In genomic region chr16:33127052-33127451, GRCm38 (mm10) we compare ENCODE assay signal across 29 mouse cellular contexts. TPM values are rescaled to one million over a fixed set of nuclear protein-coding genes. Genes with fewer than 3 reads are reported as not detected.
DNase-seq lines count a peak whose midpoint lies in the region; ATAC-seq and TF ChIP-seq lines count a peak whose summit lies in the region.
"Had no signal": no experiment of that assay in that cellular context is flagged by ENCODE, and none has a peak within 500 bp of the region (broad histone marks: within the 10 kb centered on the region; RNA-seq: fewer than 3 reads in every experiment).

No protein-coding gene starts in this region.

- DNase-seq in gastrocnemius, postnatal 14 days, result peak; percentile 22
- DNase-seq in gastrocnemius, postnatal 36 days, result no peak
- DNase-seq in midbrain, postnatal 0 days (ENCODE audit: low spot score), result peak; percentile 54
- peak; percentile 73 for DNase-seq in limb, embryonic 14.5 days (ENCODE audit: low spot score)
- no peak for DNase-seq in stomach, postnatal 0 days (ENCODE audit: low spot score)
- no peak for DNase-seq in layer of hippocampus, adult 8-10 months (ENCODE audit: low spot score in 2 of 2)
- DNase-seq in hindbrain, embryonic 14.5 days (ENCODE audit: low spot score), result no peak
- DNase-seq: adrenal gland, adult 8-10 months; B cell, adult 2 months; cerebellum, adult 2 months; cerebellum, postnatal 36 days; embryo, embryonic 11 days; forebrain, postnatal 0 days; gastrocnemius, postnatal 25 days; heart, adult 2 months; kidney, adult 2 months; liver; right cerebral cortex, adult 18-20 months; right cerebral cortex, postnatal 4 days; thymus, postnatal 14 days had no signal

- no peak overlapping the region for H3K27ac ChIP-seq in midbrain, postnatal 0 days (ENCODE audit: low read depth, low read length)
- H3K27ac ChIP-seq in midbrain, embryonic 15.5 days, result no peak overlapping the region
- no peak overlapping the region for H3K27ac ChIP-seq in limb, embryonic 14.5 days (replicated peaks; ENCODE audit: low read depth, low read length)
- no peak overlapping the region for H3K27ac ChIP-seq in stomach, postnatal 0 days (replicated peaks)
- H3K27ac ChIP-seq in hindbrain, embryonic 14.5 days, result no peak overlapping the region
- H3K27ac ChIP-seq: forebrain, embryonic 10.5 days; heart, adult 2 months; hindbrain, embryonic 15.5 days; kidney, postnatal 0 days; liver, embryonic 15.5 days; midbrain, embryonic 10.5 days; neural tube, embryonic 15.5 days had no signal

- TF ChIP-seq EP300 in stomach, postnatal 0 days (optimal IDR thresholded peaks at IDR 0.05), result no peak

- no peak overlapping the region for H3K4me3 ChIP-seq in midbrain, postnatal 0 days (ENCODE audit: low read depth, low read length)
- no peak overlapping the region for H3K4me3 ChIP-seq in midbrain, embryonic 15.5 days
- no peak overlapping the region for H3K4me3 ChIP-seq in limb, embryonic 14.5 days (replicated peaks; ENCODE audit: low read length)
- H3K4me3 ChIP-seq in stomach, postnatal 0 days (ENCODE audit: low read depth, low read length), result no peak overlapping the region
- H3K4me3 ChIP-seq in hindbrain, embryonic 14.5 days (replicated peaks; ENCODE audit: low read length), result no peak overlapping the region
- H3K4me3 ChIP-seq: forebrain, embryonic 10.5 days; heart, adult 2 months; heart, embryonic 13.5 days; hindbrain, embryonic 15.5 days; liver, embryonic 15.5 days; midbrain, embryonic 10.5 days; neural tube, embryonic 15.5 days had no signal

- H3K9ac ChIP-seq in midbrain, postnatal 0 days (replicated peaks; ENCODE audit: low read length, poor library complexity, severe bottlenecking), result no peak overlapping the region
- H3K9ac ChIP-seq in midbrain, embryonic 15.5 days, result no peak overlapping the region
- H3K9ac ChIP-seq in limb, embryonic 14.5 days (ENCODE audit: low read depth, low read length, severe bottlenecking), result no peak overlapping the region
- no peak overlapping the region for H3K9ac ChIP-seq in stomach, postnatal 0 days (ENCODE audit: low read length)
- H3K9ac ChIP-seq in hindbrain, embryonic 14.5 days, result no peak overlapping the region
- H3K9ac ChIP-seq: forebrain, postnatal 0 days; heart, embryonic 13.5 days; hindbrain, embryonic 15.5 days; liver, embryonic 15.5 days; neural tube, embryonic 15.5 days had no signal

- H3K4me2 ChIP-seq in midbrain, postnatal 0 days (ENCODE audit: low read depth, low read length, poor library complexity, severe bottlenecking), result no peak overlapping the region
- no peak overlapping the region for H3K4me2 ChIP-seq in midbrain, embryonic 15.5 days
- no peak overlapping the region for H3K4me2 ChIP-seq in limb, embryonic 14.5 days (replicated peaks; ENCODE audit: low read depth, low read length, severe bottlenecking)
- H3K4me2 ChIP-seq in stomach, postnatal 0 days (replicated peaks; ENCODE audit: low read depth), result no peak overlapping the region
- no peak overlapping the region for H3K4me2 ChIP-seq in hindbrain, embryonic 14.5 days (replicated peaks)
- H3K4me2 ChIP-seq: heart, embryonic 13.5 days; hindbrain, embryonic 15.5 days; liver, embryonic 15.5 days; neural tube, embryonic 15.5 days had no signal

- no peak for TF ChIP-seq CTCF in midbrain, postnatal 0 days (IDR thresholded peaks at IDR 0.05)
- TF ChIP-seq CTCF in stomach, postnatal 0 days (IDR thresholded peaks at IDR 0.05; ENCODE audit: low read depth), result no peak

- TF ChIP-seq POLR2A in limb, embryonic 14.5 days (IDR thresholded peaks at IDR 0.05; ENCODE audit: borderline replicate concordance, extremely low read depth, insufficient read depth, insufficient read length), result no peak

- intact Hi-C loops in gastrocnemius, postnatal 14 days (cut with DNase I; ENCODE audit: low total_unique reads), result no loop called here
- intact Hi-C loops in gastrocnemius, postnatal 36 days (cut with DNase I), result no loop called here

- no peaks in the 10 kb centered on the region for H3K4me1 ChIP-seq in midbrain, postnatal 0 days (ENCODE audit: insufficient read depth, low read length)
- H3K4me1 ChIP-seq in midbrain, embryonic 15.5 days, result no peaks in the 10 kb centered on the region
- H3K4me1 ChIP-seq in limb, embryonic 14.5 days (ENCODE audit: control insufficient read depth, insufficient read depth, low read length), result peaks cover 13% of the 10 kb centered on the region
- no peaks in the 10 kb centered on the region; the same call in 1 of the 2 replicates for H3K4me1 ChIP-seq in stomach, postnatal 0 days (replicated peaks; ENCODE audit: control insufficient read depth, insufficient read depth)
- no peaks in the 10 kb centered on the region for H3K4me1 ChIP-seq in hindbrain, embryonic 14.5 days (replicated peaks; ENCODE audit: control insufficient read depth, insufficient read depth, low read length)
- H3K4me1 ChIP-seq: liver, embryonic 15.5 days; midbrain, embryonic 10.5 days; neural tube, embryonic 15.5 days had no signal

- ATAC-seq in midbrain, postnatal 0 days (ENCODE audit: low FRiP score), result no peak
- ATAC-seq in midbrain, embryonic 15.5 days (replicated peaks), result no peak
- peak; percentile 84 for ATAC-seq in limb, embryonic 14.5 days (ENCODE audit: low FRiP score, low read depth)
- peak; percentile 63 for ATAC-seq in stomach, postnatal 0 days (ENCODE audit: low FRiP score, low TSS enrichment)
- no peak for ATAC-seq in hindbrain, embryonic 14.5 days (ENCODE audit: low FRiP score)
- ATAC-seq: activated CD4-positive, CD25-positive, alpha-beta regulatory T cell, adult 4 months; forebrain, postnatal 0 days had no signal

- WGBS in midbrain, postnatal 0 days, result 68% methylated on average over 6 of the region's 6 CpGs
- WGBS in midbrain, embryonic 15.5 days, result 82% methylated on average over 6 of the region's 6 CpGs
- WGBS in limb, embryonic 14.5 days, result 61% methylated on average over 6 of the region's 6 CpGs
- 54% methylated on average over 6 of the region's 6 CpGs for WGBS in stomach, postnatal 0 days
- WGBS in hindbrain, embryonic 14.5 days, result 71% methylated on average over 6 of the region's 6 CpGs

- H3K9me3 ChIP-seq in midbrain, postnatal 0 days (ENCODE audit: low read length), result no peaks in the 10 kb centered on the region
- no peaks in the 10 kb centered on the region for H3K9me3 ChIP-seq in midbrain, embryonic 15.5 days
- H3K9me3 ChIP-seq in limb, embryonic 14.5 days (ENCODE audit: control insufficient read depth, low read length), result no peaks in the 10 kb centered on the region
- H3K9me3 ChIP-seq in stomach, postnatal 0 days (ENCODE audit: control insufficient read depth, low read length), result no peaks in the 10 kb centered on the region
- no peaks in the 10 kb centered on the region for H3K9me3 ChIP-seq in hindbrain, embryonic 14.5 days (ENCODE audit: control insufficient read depth, low read length)
- H3K9me3 ChIP-seq: forebrain, embryonic 10.5 days; heart, embryonic 13.5 days; hindbrain, embryonic 15.5 days; liver, embryonic 15.5 days; midbrain, embryonic 10.5 days; neural tube, embryonic 15.5 days had no signal

- no peaks in the 10 kb centered on the region for H3K27me3 ChIP-seq in midbrain, postnatal 0 days (ENCODE audit: insufficient read depth, low read length)
- no peaks in the 10 kb centered on the region for H3K27me3 ChIP-seq in midbrain, embryonic 15.5 days (replicated peaks)
- no peaks in the 10 kb centered on the region for H3K27me3 ChIP-seq in limb, embryonic 14.5 days (ENCODE audit: control insufficient read depth, insufficient read depth, low read length)
- H3K27me3 ChIP-seq in stomach, postnatal 0 days (ENCODE audit: control insufficient read depth, insufficient read depth, low read length), result no peaks in the 10 kb centered on the region
- no peaks in the 10 kb centered on the region for H3K27me3 ChIP-seq in hindbrain, embryonic 14.5 days (ENCODE audit: control insufficient read depth, insufficient read depth, low read length)
- H3K27me3 ChIP-seq: heart, embryonic 13.5 days; hindbrain, embryonic 15.5 days; liver, embryonic 15.5 days; neural tube, embryonic 15.5 days had no signal

- peaks cover 17% of the 10 kb centered on the region for H3K36me3 ChIP-seq in midbrain, postnatal 0 days (ENCODE audit: insufficient read depth, low read length)
- H3K36me3 ChIP-seq in midbrain, embryonic 15.5 days (replicated peaks), result no peaks in the 10 kb centered on the region
- H3K36me3 ChIP-seq in limb, embryonic 14.5 days (ENCODE audit: control insufficient read depth, insufficient read depth, low read length), result no peaks in the 10 kb centered on the region; the same call in 1 of the 2 replicates
- no peaks in the 10 kb centered on the region for H3K36me3 ChIP-seq in stomach, postnatal 0 days (ENCODE audit: control insufficient read depth, insufficient read depth, low read length)
- peaks cover 24% of the 10 kb centered on the region for H3K36me3 ChIP-seq in hindbrain, embryonic 14.5 days (replicated peaks; ENCODE audit: control insufficient read depth, insufficient read depth)
- H3K36me3 ChIP-seq: liver, embryonic 15.5 days had no signal

RNA-seq across cellular contexts. Expression of gene Osbpl11, which starts 57.8 kb away (rescaled TPM):
- total RNA-seq in gastrocnemius, postnatal 14 days (2021), result 10 to 100 TPM; 11.7 to 15.8 TPM
- 10 to 100 TPM; 13.9 to 15.2 TPM for total RNA-seq in gastrocnemius, postnatal 36 days (2021)
- total RNA-seq in midbrain, postnatal 0 days (2014; rRNA removed), result 25.1 TPM in 2 replicates
- polyA plus RNA-seq in midbrain, postnatal 0 days (2015; fragmentation: Nextera tagmentation; extraction: Ambion mirVana), result 11.7 and 12.0 TPM in 2 replicates
- polyA plus RNA-seq in midbrain, embryonic 15.5 days (2015; fragmentation: Nextera tagmentation; extraction: Ambion mirVana), result 20.0 and 21.4 TPM in 2 replicates
- 14.6 and 15.4 TPM in 2 replicates for polyA plus RNA-seq in limb, embryonic 14.5 days (2012; rRNA removed)
- 20.6 and 23.8 TPM in 2 replicates for polyA plus RNA-seq in limb, embryonic 14.5 days (2014; fragmentation: Nextera tagmentation; extraction: Ambion mirVana)
- 8.1 and 9.0 TPM in 2 replicates for polyA plus RNA-seq in stomach, postnatal 0 days (2015; fragmentation: Nextera tagmentation; extraction: Ambion mirVana)
- 10 to 100 TPM; 18.9 to 23.1 (median 21.8) TPM for total RNA-seq in layer of hippocampus, adult 8-10 months (2022)
- polyA plus RNA-seq in hindbrain, embryonic 14.5 days (2014; fragmentation: Nextera tagmentation; extraction: Ambion mirVana), result 18.0 and 20.9 TPM in 2 replicates

Comparison
In these comparisons a context has a peak if more than half of its experiments do, and no peak if none do; other contexts are left out.
1. DNase-seq: peak in gastrocnemius, postnatal 14 days (single experiment), midbrain, postnatal 0 days (single experiment) and limb, embryonic 14.5 days (single experiment); none in gastrocnemius, postnatal 36 days (0 of 2), stomach, postnatal 0 days (single experiment), layer of hippocampus, adult 8-10 months (0 of 2) and hindbrain, embryonic 14.5 days (single experiment).
2. ATAC-seq: peak in limb, embryonic 14.5 days (single experiment) and stomach, postnatal 0 days (single experiment); none in midbrain, postnatal 0 days (single experiment), midbrain, embryonic 15.5 days (single experiment) and hindbrain, embryonic 14.5 days (single experiment).